Mouse (Mus musculus) brain, embryonic 14.5 days (tissue): Measurements from ENCODE around the gene Acat3. TPM values are rescaled to one million over a fixed set of nuclear protein-coding genes. Genes with fewer than 3 reads are reported as not detected.
A peak's percentile ranks its signal among the peaks of the same experiment; 100 is the strongest.

Experiments used
- DNase-seq: peaks from one replicate; pipeline ENCODE4 v3.0.0-alpha.2; 2011; ENCODE audit warnings: low read depth
- CTCF ChIP-seq: fragments of 200-500 bp; IDR thresholded peaks from 2 replicates; pipeline ENCODE4 v1.5.1; 2012; ENCODE audit warnings: inconsistent platforms, mild to moderate bottlenecking, moderate library complexity, borderline replicate concordance; ENCODE audit not compliant: insufficient read depth, insufficient read length; ENCODE audit errors: extremely low read depth
- POLR2A ChIP-seq: fragments of 200-500 bp; IDR thresholded peaks from 2 replicates; pipeline ENCODE4 v1.6.1; 2012; ENCODE audit warnings: mild to moderate bottlenecking, inconsistent platforms, borderline replicate concordance; ENCODE audit not compliant: poor library complexity, insufficient read depth, insufficient read length, severe bottlenecking; ENCODE audit errors: extremely low read depth
- polyA plus RNA-seq: library from polyadenylated mRNA; depleted of rRNA; stranded (reverse); fragments of >200 nt; gene quantifications from 2 replicates; pipeline ENCODE4 v1.2.3, GENCODE M21; 2012; rRNA removed

Acat3 gene
- polyA plus RNA-seq, 1 experiment, result 0.74 TPM

- DNase-seq, result no peak
- TF ChIP-seq POLR2A (no peak), CTCF (no peak)
Observed at GRCm38 (mm10) chr17:12887021-12887775, 53.2 kb downstream of the Acat3 start.

DNA sequence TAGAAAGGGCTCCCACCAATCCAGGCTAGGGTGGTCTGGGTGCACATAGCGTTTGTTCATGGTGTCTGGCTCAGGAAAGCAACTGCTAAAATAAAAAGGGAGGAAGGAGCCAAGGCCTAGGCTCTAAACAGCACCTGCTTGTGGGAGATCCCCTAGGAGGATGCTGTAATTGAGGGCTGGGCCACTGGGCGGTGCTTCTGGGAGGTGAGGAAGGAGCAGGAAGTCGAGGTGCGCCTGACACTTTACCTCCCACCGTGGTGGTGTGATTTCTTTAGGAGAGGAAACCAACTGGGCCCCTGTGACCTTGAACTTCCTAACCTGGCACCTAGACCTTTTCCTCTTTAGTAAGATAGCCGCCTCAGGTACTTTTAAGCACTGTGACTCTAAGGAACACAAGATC, 53.8 kb downstream of the Acat3 start:
- DNase-seq, result no peak
- TF ChIP-seq CTCF, result no peak
- no peak for TF ChIP-seq POLR2A

DNA sequence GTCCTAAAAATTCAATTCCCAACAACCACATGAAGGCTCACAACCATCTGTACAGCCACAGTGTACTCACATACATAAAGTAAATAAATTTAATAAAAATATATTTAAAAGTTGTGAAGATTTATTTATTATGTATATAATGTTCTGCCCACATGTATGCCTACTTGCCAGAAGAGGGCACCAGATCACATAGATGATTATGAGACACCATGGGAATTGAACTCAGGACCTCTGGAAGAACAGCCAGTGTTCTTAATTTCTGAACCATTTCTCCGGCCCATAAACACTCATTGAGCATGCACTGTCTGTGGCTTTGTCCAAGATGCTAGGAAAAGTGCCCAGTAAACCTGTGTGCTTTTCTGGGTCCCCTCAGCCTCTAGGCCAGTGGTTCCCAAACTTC, 59.2 kb downstream of the Acat3 start:
- TF ChIP-seq POLR2A (no peak), CTCF (no peak)
- no peak for DNase-seq

- DNase-seq, result peak; percentile 89
- TF ChIP-seq POLR2A (no peak), CTCF (peak; percentile 82)
Observed at GRCm38 (mm10) chr17:12880178-12880577, 60.2 kb downstream of the Acat3 start.

GRCm38 (mm10) chr17:12875734-12876133, 64.7 kb downstream of the Acat3 start, which contains the start of gene Mrgprh:
Gene Mrgprh (plus strand): TSS chr17:12876034.
- TF ChIP-seq POLR2A, result no peak
- no peak for TF ChIP-seq CTCF
- no peak for DNase-seq

Other genes starting within 250 kb of the Acat3 start
- 16.4 and 24.5 TPM in 2 replicates for gene Igf2r, start 170.9 kb downstream of the Acat3 start, polyA plus RNA-seq
- gene Mas1, start 72.5 kb downstream of the Acat3 start, polyA plus RNA-seq, result 0.07 and 0.08 TPM in 2 replicates
- 0.05 TPM in 1 of 2 replicates, not detected in the other for gene Mrgprh, start 64.6 kb downstream of the Acat3 start, polyA plus RNA-seq
- 4.0 and 5.3 TPM in 2 replicates for gene Pnldc1, start 30.4 kb downstream of the Acat3 start, polyA plus RNA-seq
- gene Tcp1, start 24.9 kb downstream of the Acat3 start, polyA plus RNA-seq, result 187 and 246 TPM in 2 replicates
- gene Mrpl18, start 24.3 kb downstream of the Acat3 start, polyA plus RNA-seq, result 56.8 and 58.2 TPM in 2 replicates
- 122 and 143 TPM in 2 replicates for gene Acat2, start 20.1 kb upstream of the Acat3 start, polyA plus RNA-seq
- 75.7 and 83.7 TPM in 2 replicates for gene Wtap, start 53.6 kb upstream of the Acat3 start, polyA plus RNA-seq
- gene Sod2, start 66.2 kb upstream of the Acat3 start, polyA plus RNA-seq, result 159 and 183 TPM in 2 replicates
- 0.07 and 0.15 TPM in 2 replicates for gene Gpr31b, start 111.7 kb upstream of the Acat3 start, polyA plus RNA-seq
- 0.27 and 0.40 TPM in 2 replicates for gene Tcp10b, start 120.5 kb upstream of the Acat3 start, polyA plus RNA-seq
- 0.05 and 0.08 TPM in 2 replicates for gene Unc93a, start 191.2 kb upstream of the Acat3 start, polyA plus RNA-seq